Mouse (Mus musculus) spleen, embryonic (tissue): ENCODE results near the gene Ctrc.
"Not testable (repeated sequence)": the region's sequence is repeated elsewhere in the genome, so short reads cannot be mapped to it uniquely, and the experiment has no call there.

Experiments used
- CTCF ChIA-PET: fragments of 350-600 bp; sonication (Branson Sonifier 250); formaldehyde crosslinking; loops from one replicate; lab custom pipeline; 2022; lab: Charles Lee

Gene Ctrc

DNA sequence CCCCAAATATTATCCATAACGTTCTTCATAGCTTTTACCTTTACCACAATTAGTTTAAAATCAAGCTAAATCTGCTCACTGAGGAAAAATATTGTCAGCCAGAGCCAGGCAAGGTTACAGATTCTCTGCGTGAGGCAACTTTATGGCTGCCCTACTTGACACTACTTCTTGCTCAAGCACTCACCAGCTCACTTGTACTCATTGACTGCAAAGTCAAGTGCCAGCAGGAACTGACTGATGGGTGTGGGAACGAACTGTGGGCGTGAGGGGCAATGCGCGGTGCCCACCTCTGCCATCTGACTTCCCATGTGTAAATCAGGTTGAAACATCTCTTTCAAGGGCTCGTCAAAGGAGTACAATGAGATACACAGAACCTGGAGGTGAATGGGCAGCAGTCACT lies 58.7 kb downstream of the Ctrc start:
- CTCF ChIA-PET, result no interaction called here

DNA sequence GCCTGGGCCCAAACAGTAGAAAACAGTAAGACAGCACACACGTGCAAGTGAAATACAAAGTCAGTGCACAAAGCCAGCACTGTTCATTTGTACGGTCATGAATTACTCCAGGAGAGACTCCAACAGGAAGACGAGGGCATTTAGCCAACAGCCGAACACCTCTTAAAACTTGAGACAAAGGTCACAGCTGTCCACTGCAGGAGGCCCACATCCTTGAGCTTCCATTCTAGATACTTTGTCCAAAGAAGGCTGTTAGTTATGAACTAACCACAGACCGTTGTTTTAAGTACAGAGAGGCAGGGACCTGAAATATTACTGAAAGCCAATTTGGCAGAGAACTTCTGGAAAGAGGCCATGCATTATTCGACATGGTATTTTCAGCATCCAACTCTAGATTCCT lies 59.1 kb downstream of the Ctrc start:
- CTCF ChIA-PET, result no interaction called here

DNA sequence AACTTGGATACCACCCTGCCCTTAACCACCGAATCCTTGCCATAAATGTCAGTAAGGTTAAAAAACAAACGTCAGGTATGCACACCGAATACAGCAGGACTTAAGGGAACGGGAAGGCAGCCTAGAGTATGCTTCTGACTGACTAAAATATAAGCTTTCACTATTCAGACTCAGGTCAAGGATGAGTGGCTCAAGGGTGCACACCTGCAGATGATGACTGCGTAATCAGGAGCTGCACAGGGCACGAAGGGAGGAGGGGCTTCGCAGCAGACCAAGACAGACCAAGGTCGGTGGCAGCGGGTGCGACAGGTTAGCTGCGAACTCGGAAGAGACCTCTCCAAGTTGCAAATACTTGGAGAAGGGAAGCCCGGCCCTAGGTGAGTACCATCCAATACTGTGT lies 60.0 kb downstream of the Ctrc start:
- CTCF ChIA-PET, result no interaction called here

DNA sequence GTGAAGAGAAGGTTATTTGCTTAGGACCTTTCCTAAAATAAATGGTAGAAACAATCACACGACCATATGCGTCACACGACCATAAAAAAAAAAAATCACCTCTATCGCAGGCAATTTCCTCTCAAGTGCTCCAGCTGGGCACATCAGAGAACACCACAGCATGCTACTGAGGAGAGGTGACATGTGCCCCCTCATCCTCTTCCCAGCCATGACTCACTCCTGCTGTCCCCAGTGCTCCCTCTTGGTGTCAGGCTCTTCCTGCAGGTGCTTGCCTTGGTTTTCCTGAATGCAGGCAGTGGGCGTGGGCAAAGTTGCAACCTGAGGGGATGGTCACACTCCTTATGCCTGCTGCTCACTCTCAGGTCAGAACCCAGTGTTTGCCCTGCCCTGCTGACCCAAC lies 61.3 kb downstream of the Ctrc start:
- CTCF ChIA-PET, result interaction anchor here (0.6 kb wide), 1 partner anchor 47 kb away, joined by 3 read pairs; no protein-coding TSS in a partner anchor

DNA sequence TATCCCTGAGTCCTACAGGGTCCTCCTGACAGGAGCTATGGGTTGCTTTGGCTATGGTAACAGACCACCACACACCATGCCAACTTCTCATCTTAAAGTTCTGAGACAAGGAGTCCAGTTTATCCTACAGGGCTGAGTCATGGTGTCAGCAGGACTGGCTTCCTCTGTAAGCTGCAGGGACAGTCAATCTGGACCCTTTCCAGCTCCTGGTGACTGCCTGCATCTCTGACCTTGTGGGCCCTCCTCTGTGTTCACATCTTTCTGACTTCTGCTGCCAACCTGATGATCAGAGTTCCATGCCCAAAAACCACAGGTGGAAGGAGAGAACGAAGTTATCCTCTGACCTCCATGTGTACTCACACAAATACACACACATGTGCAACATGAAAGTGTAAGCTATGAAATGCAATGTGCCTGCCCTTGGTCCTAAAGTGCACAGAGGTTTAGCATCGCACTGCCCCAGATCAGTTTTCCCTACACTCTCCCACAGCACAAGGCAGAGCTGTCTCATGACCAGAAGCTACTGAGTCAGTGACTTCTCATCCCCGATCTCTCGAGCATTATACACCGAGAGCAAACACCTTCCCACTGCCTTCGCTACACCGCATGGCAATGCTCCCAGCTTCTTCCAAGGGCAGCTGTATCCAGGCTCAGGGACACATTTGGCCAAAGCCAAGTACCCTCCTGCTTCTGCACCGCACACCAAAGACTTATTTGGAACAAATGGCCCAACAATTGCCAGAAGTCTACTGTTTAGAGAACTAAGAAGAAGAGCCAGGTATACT lies 64.8 kb downstream of the Ctrc start:
- CTCF ChIA-PET, result no interaction called here

DNA sequence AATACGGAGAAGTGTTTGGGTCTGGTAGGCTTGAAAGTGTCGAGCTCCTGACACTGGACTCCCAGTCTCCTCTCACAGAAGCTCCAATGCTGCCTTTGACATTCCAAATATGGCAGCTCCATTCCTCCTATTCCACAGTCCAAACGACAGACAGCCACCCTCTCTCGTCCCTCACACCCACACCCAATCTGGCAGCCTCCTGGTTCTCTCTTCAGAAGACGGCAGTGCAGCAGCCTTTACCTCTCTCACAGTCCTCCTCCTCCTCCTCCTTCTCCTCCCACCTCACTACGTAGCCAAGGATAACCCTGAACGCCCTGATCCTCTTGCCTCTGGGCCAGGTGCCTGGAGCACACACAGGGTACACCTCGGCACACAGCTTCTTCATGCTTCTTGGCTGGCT lies 66.3 kb downstream of the Ctrc start:
- CTCF ChIA-PET, result no interaction called here

DNA sequence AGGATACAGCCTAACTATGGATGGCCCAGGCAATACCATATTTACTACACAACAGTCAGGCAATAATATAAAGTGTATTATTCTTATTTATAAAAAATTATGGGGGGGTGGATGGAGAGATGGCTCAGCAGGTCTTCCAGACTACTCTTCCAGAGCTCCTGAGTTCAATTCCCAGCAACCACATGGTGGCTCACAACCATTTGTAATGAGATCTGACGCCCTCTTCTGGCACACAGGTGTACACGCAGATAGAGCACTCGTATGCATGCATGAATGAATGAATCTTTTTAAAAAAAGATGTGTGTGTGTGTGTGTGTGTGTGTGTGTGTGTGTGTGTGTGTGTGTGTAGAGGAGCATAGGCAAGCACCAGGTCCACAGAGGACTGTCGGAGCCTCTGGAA lies 73.1 kb downstream of the Ctrc start:
- CTCF ChIA-PET, result not testable (repeated sequence)

DNA sequence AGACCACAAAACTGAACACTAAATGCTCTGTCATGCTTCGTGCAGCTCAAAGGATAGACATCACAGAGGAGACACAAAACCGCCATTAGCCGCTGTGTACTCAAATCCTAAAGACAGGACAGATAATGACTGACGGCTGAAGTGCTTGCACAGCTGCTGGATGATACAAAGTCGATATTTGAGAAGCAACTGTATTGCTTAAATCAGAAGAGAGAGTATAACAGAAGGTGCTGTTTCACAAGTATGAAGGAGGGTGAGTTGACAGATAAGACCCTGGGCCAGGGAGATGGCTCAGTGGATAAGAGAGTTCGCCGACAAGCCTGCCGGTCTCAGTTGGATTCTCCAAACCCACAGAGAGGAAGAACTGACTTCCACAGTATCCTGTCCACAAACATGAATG lies 74.3 kb downstream of the Ctrc start:
- CTCF ChIA-PET, result no interaction called here

DNA sequence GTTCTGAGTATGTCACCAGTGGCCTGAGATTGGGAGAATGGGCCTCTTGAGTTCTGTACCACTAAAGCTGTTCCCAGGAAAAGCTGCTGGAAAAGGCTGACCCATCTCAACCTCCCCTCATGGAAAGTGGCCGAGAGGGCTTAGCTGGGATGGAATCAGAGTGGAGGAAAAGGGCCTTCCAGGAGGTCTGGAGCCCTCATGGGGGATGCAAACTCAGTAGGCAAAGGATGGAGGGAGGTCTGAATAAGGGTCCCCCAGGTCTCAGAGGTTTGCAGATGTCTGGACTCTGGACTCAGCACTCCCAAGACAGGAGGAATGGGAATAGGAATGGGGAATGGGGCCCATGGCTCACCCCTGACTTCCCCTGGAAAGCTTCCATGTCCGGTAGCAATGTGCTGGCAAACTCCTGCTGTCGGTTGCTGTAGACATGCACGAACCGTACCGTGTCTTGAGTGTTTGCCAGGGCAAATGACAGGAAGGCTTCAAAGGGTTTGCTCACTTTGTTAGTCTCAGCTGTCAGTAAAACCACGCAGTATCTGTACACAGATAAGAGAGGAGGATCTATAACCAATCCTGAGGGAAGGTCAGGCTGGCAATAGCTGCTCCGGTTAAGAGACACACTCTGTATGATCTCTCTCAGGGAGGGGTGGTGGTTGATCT lies 76.5 kb downstream of the Ctrc start:
- CTCF ChIA-PET, result no interaction called here

DNA sequence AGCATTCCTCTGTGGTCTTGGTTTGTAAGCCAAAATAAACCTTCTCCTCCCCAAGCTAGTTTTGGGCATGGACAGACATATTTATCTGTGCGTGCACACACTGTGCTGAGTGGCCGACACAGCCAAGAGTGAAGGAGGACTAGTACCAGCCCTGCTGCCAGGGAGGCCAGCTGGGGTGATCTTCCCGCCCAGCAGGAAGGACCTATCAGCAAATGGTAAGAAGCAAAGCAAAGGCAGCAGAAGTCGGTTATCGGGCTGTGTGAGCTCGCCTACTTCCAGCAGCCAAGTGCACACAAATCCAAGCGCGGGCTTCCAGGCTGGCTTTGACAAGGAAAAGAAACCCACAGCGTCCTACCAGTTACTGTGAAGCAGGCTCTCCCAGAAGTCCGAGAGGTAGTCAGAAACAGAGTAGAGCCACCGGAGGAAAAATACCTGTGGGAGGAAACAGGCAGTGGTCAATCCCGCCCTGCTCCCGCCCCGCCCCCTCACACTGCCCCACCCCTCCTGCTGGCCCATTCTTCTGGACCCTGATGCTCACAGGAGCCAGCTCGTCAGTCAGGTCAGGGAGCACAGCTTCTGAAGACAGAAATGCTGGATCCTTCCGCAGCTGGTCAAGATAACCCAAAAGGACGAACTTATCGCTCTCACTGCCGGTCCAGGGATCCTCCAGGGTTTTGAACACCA lies 78.7 kb downstream of the Ctrc start:
- CTCF ChIA-PET, result no interaction called here

DNA sequence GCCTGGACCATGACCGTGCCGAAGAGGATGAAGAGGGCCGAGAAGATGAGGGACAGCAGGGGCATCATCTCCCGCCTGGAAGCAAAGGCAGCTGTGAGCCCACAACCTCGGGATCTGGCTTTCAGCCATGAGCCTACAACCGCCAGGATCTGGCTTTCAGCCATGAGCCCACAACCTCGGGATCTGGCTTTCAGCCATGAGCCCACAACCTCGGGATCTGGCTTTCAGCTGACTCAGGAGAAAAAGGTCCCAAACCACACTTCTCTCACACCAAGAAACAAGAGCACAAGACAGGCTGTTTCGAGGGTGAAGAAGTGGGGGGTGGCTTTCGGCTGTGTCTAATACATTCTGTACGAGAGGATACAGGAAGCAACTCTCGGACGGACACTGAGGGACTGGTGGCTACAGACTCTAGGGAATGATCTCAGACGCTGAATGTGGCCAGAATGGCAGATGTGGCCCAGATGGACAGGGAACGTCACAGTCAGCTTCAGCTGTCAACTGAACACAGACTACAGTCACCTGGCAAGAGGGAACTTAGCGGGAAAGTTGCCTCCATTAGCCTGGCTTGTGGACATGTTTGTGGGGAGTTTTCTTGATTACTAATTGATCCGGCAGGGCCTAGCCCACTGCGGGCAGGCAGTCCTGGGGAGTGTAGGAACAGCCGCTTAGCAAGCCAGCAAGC lies 79.3 kb downstream of the Ctrc start:
- CTCF ChIA-PET, result no interaction called here

DNA sequence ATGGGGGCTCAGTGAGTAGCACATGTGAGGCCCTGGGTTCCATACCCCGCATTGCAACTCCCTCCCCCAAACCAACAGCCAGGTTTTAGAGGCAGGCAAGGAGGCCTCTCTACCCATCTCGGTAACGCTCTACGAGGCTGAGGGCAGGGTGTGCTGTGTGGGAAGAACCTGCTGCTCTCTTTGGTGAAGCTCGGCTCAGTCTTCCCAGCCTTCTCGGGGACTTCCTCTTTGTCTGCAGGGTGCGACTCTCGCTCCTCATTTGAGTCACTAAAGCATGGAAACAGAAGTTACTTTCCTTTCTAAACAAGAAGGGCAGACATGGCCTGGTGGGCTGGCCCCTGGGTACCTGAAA lies 79.9 kb downstream of the Ctrc start:
- CTCF ChIA-PET, result no interaction called here

DNA sequence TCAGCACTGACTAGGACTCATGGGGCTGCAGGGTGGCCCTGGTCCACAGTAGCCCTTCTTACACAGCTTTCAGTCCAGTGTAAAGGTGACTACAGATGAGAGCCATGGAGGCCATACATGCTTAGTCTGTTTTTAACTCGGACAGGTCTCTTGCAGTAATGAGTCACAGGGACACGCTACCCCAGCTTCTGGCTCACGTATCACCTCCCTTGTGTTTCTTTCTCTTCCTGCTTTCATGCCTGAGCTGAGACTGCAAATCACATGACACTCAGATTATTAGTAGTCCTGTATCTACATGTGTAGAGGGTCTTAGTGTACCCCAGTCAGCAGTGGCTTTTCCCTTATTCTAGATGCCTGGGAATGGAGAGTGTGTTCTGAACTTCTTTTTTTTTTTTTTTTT lies 81.2 kb downstream of the Ctrc start:
- CTCF ChIA-PET, result no interaction called here
